Mouse (Mus musculus) neural tube, embryonic 11.5 days (tissue): ENCODE measurements at regions not wholly inside any gene's neighbourhood (a gene's known extent, or its start where the extent isn't known, plus 50 kb on each side); places are given as distances from the start of the nearest gene placed in this dataset.

Experiments used
- ATAC-seq: fragments of 200-750 bp; cut with Nextera tagmentation; 2 replicates; pipeline ENCODE4 v1.8.0; 2017; ENCODE audit warnings: moderate number of reproducible peaks, mild to moderate bottlenecking, moderate TSS enrichment, moderate library complexity; ENCODE audit not compliant: insufficient read depth, low FRiP score, low TSS enrichment
- DNase-seq: peaks from one replicate; pipeline ENCODE4 v3.0.0-alpha.2; 2015; ENCODE audit warnings: low spot score
- H3K27ac ChIP-seq: fragments of 300-500 bp; sonication (generic); 2 replicates; pipeline ENCODE4 v1.5.1; 2014; ENCODE audit warnings: low read depth, mild to moderate bottlenecking, low read length
- H3K27me3 ChIP-seq: fragments of 300-500 bp; sonication (generic); 2 replicates; pipeline ENCODE4 v1.6.1; 2014; ENCODE audit warnings: mild to moderate bottlenecking, low read length, mixed read lengths; ENCODE audit not compliant: control insufficient read depth, insufficient read depth
- H3K36me3 ChIP-seq: fragments of 300-500 bp; sonication (generic); 2 replicates; pipeline ENCODE4 v1.6.1; 2014; ENCODE audit warnings: mild to moderate bottlenecking, low read length, moderate library complexity, mixed read lengths; ENCODE audit not compliant: control insufficient read depth, insufficient read depth
- H3K4me1 ChIP-seq: fragments of 300-500 bp; sonication (generic); 2 replicates; pipeline ENCODE4 v1.6.1; 2014; ENCODE audit warnings: low read length, mixed read lengths; ENCODE audit not compliant: control insufficient read depth, insufficient read depth
- H3K4me2 ChIP-seq: fragments of 300-500 bp; sonication (generic); 2 replicates; pipeline ENCODE4 v1.6.1; 2014; ENCODE audit warnings: low read depth, mild to moderate bottlenecking, moderate library complexity
- H3K4me3 ChIP-seq: fragments of 300-500 bp; sonication (generic); 2 replicates; pipeline ENCODE4 v1.5.1; 2014; ENCODE audit warnings: low read depth, low read length
- H3K9ac ChIP-seq: fragments of 300-500 bp; sonication (generic); 2 replicates; pipeline ENCODE4 v1.6.1; 2014; ENCODE audit warnings: mild to moderate bottlenecking, low read length
- H3K9me3 ChIP-seq: fragments of 300-500 bp; sonication (generic); 2 replicates; pipeline ENCODE4 v1.6.1; 2016; ENCODE audit warnings: low read length; ENCODE audit not compliant: control insufficient read depth
- WGBS: fragments of 180-500 bp; shearing (Covaris S2); extraction: QIAGEN DNeasy Blood & Tissue Kit; methylation state at CpG from one replicate; pipeline ENCODE4 v1.1.7; 2014; 5-methylcytosine and 5-hydroxymethylcytosine counted together

DNA sequence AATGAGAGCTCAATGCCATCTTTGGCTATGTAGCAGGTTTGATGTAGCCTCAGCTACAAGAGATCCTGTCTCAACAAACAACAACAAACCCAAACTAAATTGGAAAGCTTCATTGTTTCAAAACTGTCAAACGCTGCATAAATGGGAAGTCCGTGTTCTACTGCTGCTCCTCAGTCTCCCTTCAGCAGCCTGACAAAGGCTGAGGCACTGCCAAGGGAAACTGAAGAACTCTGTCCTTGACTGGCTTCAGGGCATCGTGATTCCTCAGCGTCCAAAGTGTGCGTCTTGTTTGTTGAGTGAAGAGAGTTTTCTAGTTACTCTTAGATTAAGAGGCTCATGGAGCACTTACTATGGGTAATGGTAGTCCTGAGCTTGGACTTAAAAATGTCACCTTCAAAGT lies 100.7 kb downstream of the Rgs2 start:
- H3K9me3 ChIP-seq, result no peaks in the 10 kb centered on the region
- WGBS, result 86% methylated on average over 5 of the region's 5 CpGs

DNA sequence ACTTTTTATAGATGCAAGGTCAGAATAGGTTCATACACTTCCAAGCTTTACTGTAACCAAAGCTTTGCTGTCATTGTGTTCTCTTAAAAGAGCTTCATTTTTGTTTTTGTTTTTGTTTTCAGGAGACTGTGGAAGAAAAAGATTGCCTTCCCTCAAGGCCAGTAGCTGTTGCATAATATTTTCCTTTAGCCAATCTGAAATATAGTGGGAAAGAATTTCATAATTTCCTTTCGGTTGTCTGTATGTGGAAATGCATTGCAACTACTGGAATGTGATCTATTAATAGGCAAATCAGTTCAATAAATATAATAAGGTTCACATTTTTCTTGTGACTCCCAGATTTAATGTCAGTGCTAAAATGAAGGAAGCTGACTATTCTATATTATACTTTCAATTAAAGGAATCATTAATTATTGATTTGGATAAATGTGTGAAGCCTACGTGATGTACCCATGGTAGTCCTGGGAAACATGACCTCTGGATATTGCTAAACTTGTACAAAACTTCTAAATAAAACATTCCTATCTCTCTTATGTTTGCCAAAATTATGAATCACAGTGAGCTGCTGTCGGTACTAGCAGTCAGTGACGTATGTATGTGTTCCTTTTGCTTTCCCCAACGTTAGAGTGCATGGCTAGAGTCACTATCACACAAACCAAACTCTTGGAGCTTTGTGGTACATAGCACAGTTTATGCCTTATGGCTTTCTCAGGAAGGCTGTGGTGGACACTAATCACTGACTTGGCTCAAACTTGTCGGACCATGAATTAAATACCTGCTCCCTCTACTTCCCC lies 102.6 kb downstream of the Rgs2 start:
- Histone ChIP-seq H3K27me3 (no peaks in the 10 kb centered on the region), H3K36me3 (no peaks in the 10 kb centered on the region), H3K4me2 (no peak overlapping the region), H3K27ac (no peak overlapping the region), H3K4me1 (no peaks in the 10 kb centered on the region), H3K4me3 (no peak overlapping the region), H3K9ac (no peak overlapping the region), H3K9me3 (no peaks in the 10 kb centered on the region)
- ATAC-seq (no peak), DNase-seq (no peak)
- WGBS, result 93% methylated on average over 6 of the region's 6 CpGs

More for the DNA sequence above, 100.7 kb downstream of the Rgs2 start:
- no peak overlapping the region for H3K4me3 ChIP-seq
- no peaks in the 10 kb centered on the region for H3K4me1 ChIP-seq
- DNase-seq, result no peak
- no peak overlapping the region for H3K27ac ChIP-seq
- no peak for ATAC-seq
- H3K36me3 ChIP-seq, result no peaks in the 10 kb centered on the region
- H3K4me2 ChIP-seq, result no peak overlapping the region
- no peaks in the 10 kb centered on the region for H3K27me3 ChIP-seq
- H3K9ac ChIP-seq, result no peak overlapping the region

DNA sequence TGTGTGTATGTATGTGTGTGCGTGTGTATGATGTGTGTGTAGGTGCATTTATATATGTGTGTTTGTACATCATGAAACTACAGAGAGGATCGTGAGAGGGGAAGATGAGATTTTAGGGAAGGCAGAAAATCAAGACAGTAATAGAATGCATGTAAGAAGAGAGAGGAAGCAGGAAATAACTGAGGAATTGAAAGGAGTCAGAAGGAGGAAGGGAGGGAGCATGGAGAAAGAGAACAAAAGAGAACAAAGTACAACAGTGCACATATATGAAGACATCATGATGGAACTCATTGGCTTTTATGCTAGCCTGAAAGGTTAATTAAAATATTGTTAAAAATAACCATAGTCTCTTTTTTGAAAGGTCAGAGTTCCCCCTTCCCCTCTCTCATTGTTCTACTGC lies 111.4 kb downstream of the Uchl5 start:
- no peak overlapping the region for H3K9ac ChIP-seq
- no peaks in the 10 kb centered on the region for H3K27me3 ChIP-seq
- no peaks in the 10 kb centered on the region for H3K36me3 ChIP-seq
- no peak overlapping the region for H3K27ac ChIP-seq
- 86% methylated on average over 2 of the region's 2 CpGs for WGBS
- no peaks in the 10 kb centered on the region for H3K4me1 ChIP-seq
- no peaks in the 10 kb centered on the region for H3K9me3 ChIP-seq
- no peak overlapping the region for H3K4me2 ChIP-seq
- H3K4me3 ChIP-seq, result no peak overlapping the region
- DNase-seq (no peak), ATAC-seq (no peak)

DNA sequence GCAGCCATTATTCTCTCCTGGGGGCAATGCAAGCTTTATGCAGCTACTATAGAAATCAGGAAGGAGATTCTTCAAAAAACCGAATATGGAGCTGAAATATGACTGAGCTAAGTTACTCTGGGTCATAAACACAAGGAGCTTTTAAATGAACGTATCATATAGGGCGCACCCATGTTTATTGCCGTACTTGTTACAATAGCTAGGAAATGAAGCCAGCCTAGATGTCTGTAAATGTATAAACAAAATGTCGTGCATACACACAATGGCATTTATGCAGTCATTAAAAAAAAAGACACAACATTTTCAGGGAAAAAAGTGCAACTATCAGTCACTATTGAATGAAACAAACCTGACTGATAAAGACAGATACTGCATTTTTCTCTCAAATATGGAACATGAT lies 111.0 kb downstream of the Uchl5 start:
- ATAC-seq, result no peak
- 88% methylated on average over 5 of the region's 5 CpGs for WGBS
- H3K9me3 ChIP-seq, result no peaks in the 10 kb centered on the region

DNA sequence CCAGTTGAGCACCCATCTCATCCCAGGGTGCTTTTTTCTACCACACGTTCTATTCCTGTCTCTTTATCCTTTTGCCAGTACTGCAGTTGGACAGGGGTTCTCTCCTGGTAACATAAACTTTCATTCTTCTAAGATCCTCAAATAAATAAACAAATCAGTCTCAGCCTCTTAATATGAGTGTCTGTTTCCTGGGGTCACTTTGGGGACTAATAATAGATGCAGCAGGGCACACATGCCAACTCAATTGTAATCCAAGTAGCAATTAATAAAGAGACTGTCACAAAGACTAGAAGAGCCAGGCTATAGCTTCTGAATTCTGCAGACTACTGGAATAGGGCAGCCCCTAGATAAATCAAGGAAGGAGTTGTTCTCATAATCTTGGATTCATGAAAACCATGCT lies 108.9 kb downstream of the Uchl5 start:
- ATAC-seq, result no peak
- Histone ChIP-seq H3K36me3 (no peaks in the 10 kb centered on the region), H3K4me1 (no peaks in the 10 kb centered on the region), H3K27ac (no peak overlapping the region), H3K4me3 (no peak overlapping the region), H3K9me3 (no peaks in the 10 kb centered on the region), H3K4me2 (no peak overlapping the region), H3K27me3 (no peaks in the 10 kb centered on the region), H3K9ac (no peak overlapping the region)
- no peak for DNase-seq
- WGBS, result 91% methylated on average over 1 of the region's 1 CpGs

More for the DNA sequence above, 111.0 kb downstream of the Uchl5 start:
- no peak overlapping the region for H3K4me3 ChIP-seq
- H3K9ac ChIP-seq, result no peak overlapping the region
- H3K36me3 ChIP-seq, result no peaks in the 10 kb centered on the region
- no peak overlapping the region for H3K4me2 ChIP-seq
- DNase-seq, result no peak
- H3K27me3 ChIP-seq, result no peaks in the 10 kb centered on the region
- H3K27ac ChIP-seq, result no peak overlapping the region
- H3K4me1 ChIP-seq, result no peaks in the 10 kb centered on the region

- Histone ChIP-seq H3K27me3 (no peaks in the 10 kb centered on the region), H3K27ac (no peak overlapping the region), H3K4me2 (no peak overlapping the region), H3K4me1 (no peaks in the 10 kb centered on the region), H3K36me3 (no peaks in the 10 kb centered on the region), H3K4me3 (no peak overlapping the region), H3K9me3 (no peaks in the 10 kb centered on the region), H3K9ac (no peak overlapping the region)
- DNase-seq (no peak), ATAC-seq (no peak)
- 72% methylated on average over 6 of the region's 6 CpGs for WGBS
Measured at GRCm38 (mm10) chr1:143881192-143881591, 104.1 kb downstream of the Uchl5 start.

DNA sequence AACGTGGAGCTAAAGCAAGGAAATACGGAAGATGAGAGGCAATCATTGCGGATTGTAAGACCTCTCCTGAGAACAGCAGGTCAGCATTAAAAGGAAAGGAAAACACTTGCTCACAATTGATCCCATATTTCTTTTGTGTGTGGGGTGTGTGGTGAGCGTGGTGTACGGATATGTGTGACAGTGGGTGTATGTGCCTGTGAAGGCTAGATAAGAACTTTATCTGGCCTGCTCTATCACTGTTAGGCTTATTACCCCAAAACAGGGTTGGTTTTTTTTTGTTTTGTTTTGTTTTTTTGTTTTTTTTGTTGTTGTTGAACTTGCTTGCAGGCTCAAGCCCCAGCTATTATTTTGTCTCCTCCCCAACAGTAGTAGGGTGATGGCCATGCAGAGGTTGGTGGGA lies 102.5 kb downstream of the Uchl5 start:
- Histone ChIP-seq H3K4me1 (no peaks in the 10 kb centered on the region), H3K27me3 (no peaks in the 10 kb centered on the region), H3K9me3 (no peaks in the 10 kb centered on the region), H3K9ac (no peak overlapping the region), H3K4me2 (no peak overlapping the region), H3K4me3 (no peak overlapping the region), H3K27ac (no peak overlapping the region), H3K36me3 (no peaks in the 10 kb centered on the region)
- ATAC-seq, result no peak
- DNase-seq, result no peak
- WGBS, result 92% methylated on average over 5 of the region's 5 CpGs

GRCm38 (mm10) chr1:143878266-143878665 lies 101.2 kb downstream of the Uchl5 start:
- H3K4me2 ChIP-seq, result no peak overlapping the region
- H3K4me3 ChIP-seq, result no peak overlapping the region
- no peaks in the 10 kb centered on the region for H3K27me3 ChIP-seq
- no peaks in the 10 kb centered on the region for H3K9me3 ChIP-seq
- H3K9ac ChIP-seq, result no peak overlapping the region
- no peak for ATAC-seq
- WGBS, result 69% methylated on average over 2 of the region's 2 CpGs
- no peak for DNase-seq
- H3K4me1 ChIP-seq, result no peaks in the 10 kb centered on the region
- H3K27ac ChIP-seq, result no peak overlapping the region
- no peaks in the 10 kb centered on the region for H3K36me3 ChIP-seq

DNA sequence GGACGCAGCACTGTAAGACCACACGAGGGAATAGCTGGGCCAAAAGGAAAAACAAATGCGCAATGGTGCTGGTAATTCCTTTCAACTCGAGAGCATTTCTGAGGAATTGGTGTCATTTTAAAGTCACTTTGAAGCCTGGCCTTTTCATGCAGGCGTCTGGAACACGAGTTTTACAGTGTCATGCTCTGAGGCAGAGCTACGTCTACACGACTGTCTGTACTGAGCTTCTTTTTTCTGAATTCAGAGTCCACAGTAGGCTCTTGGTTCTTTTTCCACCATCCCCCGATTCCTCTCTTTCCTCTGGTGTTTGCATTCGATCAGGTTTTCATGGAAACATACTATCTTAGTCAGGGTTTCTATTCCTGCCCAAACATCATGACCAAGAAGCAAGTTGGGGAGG lies 83.2 kb downstream of the Uchl5 start:
- no peak overlapping the region for H3K4me3 ChIP-seq
- H3K4me1 ChIP-seq, result no peaks in the 10 kb centered on the region
- 71% methylated on average over 10 of the region's 10 CpGs for WGBS
- DNase-seq (no peak), ATAC-seq (no peak)
- H3K4me2 ChIP-seq, result no peak overlapping the region
- H3K27me3 ChIP-seq, result no peaks in the 10 kb centered on the region
- H3K9ac ChIP-seq, result no peak overlapping the region
- H3K36me3 ChIP-seq, result no peaks in the 10 kb centered on the region
- H3K9me3 ChIP-seq, result no peaks in the 10 kb centered on the region
- H3K27ac ChIP-seq, result no peak overlapping the region
